Mouse (Mus musculus) heart, postnatal 0 days (tissue): ENCODE measurements around the gene Olfr1414. TPM values are rescaled to one million over a fixed set of nuclear protein-coding genes. Genes with fewer than 3 reads are reported as not detected.
A peak's percentile ranks its signal among the peaks of the same experiment; 100 is the strongest.

ENCODE experiments used
- ATAC-seq: fragments of 200-750 bp; cut with Nextera tagmentation; 2 replicates; pipeline ENCODE4 v1.8.0; 2017; ENCODE audit warnings: low read depth, moderate number of reproducible peaks, moderate library complexity; ENCODE audit not compliant: insufficient read depth
- DNase-seq: peaks from one replicate; pipeline ENCODE4 v3.0.0-alpha.2; 2016; ENCODE audit warnings: low spot score
- H3K27ac ChIP-seq: fragments of 300-500 bp; sonication (generic); 2 replicates; pipeline ENCODE4 v1.5.1; 2014; ENCODE audit warnings: low read depth, mild to moderate bottlenecking
- H3K27me3 ChIP-seq: fragments of 300-500 bp; sonication (generic); 2 replicates; pipeline ENCODE4 v1.6.1; 2014; ENCODE audit warnings: low read length, mixed read lengths; ENCODE audit not compliant: control insufficient read depth, insufficient read depth
- H3K36me3 ChIP-seq: fragments of 300-500 bp; sonication (generic); replicated peaks from 2 replicates; pipeline ENCODE4 v1.6.1; 2014; ENCODE audit warnings: low read length, mixed read lengths; ENCODE audit not compliant: control insufficient read depth, insufficient read depth
- H3K4me1 ChIP-seq: fragments of 300-500 bp; sonication (generic); 2 replicates; pipeline ENCODE4 v1.6.1; 2014; ENCODE audit warnings: antibody characterized with exemption; ENCODE audit not compliant: control insufficient read depth, insufficient read depth
- H3K4me2 ChIP-seq: fragments of 300-500 bp; sonication (generic); 2 replicates; pipeline ENCODE4 v1.6.1; 2014; ENCODE audit warnings: low read depth, mild to moderate bottlenecking, low read length, moderate library complexity
- H3K4me3 ChIP-seq: fragments of 300-500 bp; sonication (generic); 2 replicates; pipeline ENCODE4 v1.5.1; 2014; ENCODE audit warnings: low read depth, low read length
- H3K9ac ChIP-seq: fragments of 300-500 bp; sonication (generic); replicated peaks from 2 replicates; pipeline ENCODE4 v1.6.1; 2014; ENCODE audit warnings: low read depth, low read length, mixed read lengths
- H3K9me3 ChIP-seq: fragments of 300-500 bp; sonication (generic); replicated peaks from 2 replicates; pipeline ENCODE4 v1.6.1; 2016; ENCODE audit warnings: low read length; ENCODE audit not compliant: control insufficient read depth
- CTCF ChIP-seq: IDR thresholded peaks from 2 replicates; pipeline ENCODE4 v1.5.1; 2016; ENCODE audit warnings: antibody characterized with exemption, control low read depth, low read depth
- EP300 ChIP-seq: IDR thresholded peaks from 2 replicates; pipeline ENCODE4 v1.6.1; 2016; ENCODE audit warnings: antibody characterized with exemption, low read depth
- WGBS: fragments of 180-500 bp; shearing (Covaris S2); extraction: QIAGEN DNeasy Blood & Tissue Kit; methylation state at CpG from one replicate; pipeline ENCODE4 v1.1.7; 2014; 5-methylcytosine and 5-hydroxymethylcytosine counted together
- microRNA-seq: library from miRNA; unstranded; fragments of <30 nt; microRNA quantifications from one replicate; pipeline ENCODE4, GENCODE M21; 2016
- polyA plus RNA-seq: library from polyadenylated mRNA; unstranded; fragments of >200 nt; fragmentation: Nextera tagmentation; extraction: Ambion mirVana; gene quantifications from 2 replicates; pipeline ENCODE4 v1.2.1, GENCODE M21; 2015
- total RNA-seq: library from RNA; depleted of rRNA; stranded (reverse); fragments of >200 nt; gene quantifications from 2 replicates; pipeline ENCODE4 v1.2.3, GENCODE M21; 2014; ENCODE audit warnings: low replicate concordance; rRNA removed

Gene Olfr1414
- total and polyA plus RNA-seq, 2 experiments from 2014 or later: not detected

DNA sequence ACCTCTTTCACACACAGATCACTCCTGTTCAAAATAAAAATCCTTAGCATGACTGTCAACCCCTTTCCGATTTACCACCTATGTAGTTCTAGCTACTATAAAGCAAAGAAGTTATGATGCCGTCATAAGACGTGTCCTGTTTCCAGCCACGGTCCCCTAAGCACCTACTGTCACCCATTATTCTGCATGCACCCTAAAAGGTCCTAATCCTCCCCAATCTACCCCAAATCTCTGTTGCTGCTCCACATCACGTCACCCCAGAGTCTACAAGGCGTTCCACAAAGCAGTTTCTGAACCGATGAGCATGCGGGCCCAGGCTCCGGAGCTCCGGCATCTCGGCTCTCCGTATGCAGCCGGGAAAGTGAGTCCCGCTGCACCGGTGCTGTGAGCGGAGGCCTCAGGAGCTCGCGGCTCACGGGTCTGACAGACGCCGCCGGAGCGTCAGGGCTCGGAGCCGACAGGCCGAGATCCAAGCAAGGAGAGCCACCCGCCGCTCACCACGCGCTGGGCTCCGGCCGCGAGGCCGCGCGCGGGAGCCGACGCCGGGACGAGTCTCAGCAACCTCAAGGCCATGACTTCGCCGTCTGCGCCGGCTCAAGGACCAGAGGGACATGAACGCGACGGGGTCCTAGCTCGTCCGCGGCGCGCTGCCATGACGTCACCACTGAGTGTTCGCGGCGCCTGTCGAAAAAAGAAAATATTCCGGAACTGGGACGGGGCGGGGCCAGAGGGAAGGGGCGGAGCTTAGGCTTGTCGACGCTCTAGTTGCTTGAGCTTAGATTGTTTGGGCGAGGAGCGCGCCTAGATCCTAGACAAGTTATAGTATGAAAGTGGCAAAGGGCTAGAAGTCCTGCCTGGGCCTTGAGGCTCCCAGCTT, 45.1 kb downstream of the Olfr1414 start, which contains the start of gene Ndufa10:
Gene Ndufa10, minus strand, starts transcription at position 696 of the 877 bp plus-strand sequence.
- H3K4me2 ChIP-seq: peak within 1 kb of the TSS; percentile 82
- no peaks in the 10 kb centered on the region for H3K9me3 ChIP-seq
- under 1% methylated on average over 65 of the region's 67 CpGs for WGBS
- peaks cover 26% of the 10 kb centered on the region for H3K36me3 ChIP-seq
- peak; percentile 81 for DNase-seq
- peak within 1 kb of the TSS; percentile 83 for H3K4me3 ChIP-seq
- H3K27me3 ChIP-seq: no peaks in the 10 kb centered on the region
- H3K27ac ChIP-seq: peak within 1 kb of the TSS; percentile 81
- TF ChIP-seq CTCF: no peak
- peak; percentile 46; the same call in 1 of the 2 replicates for TF ChIP-seq EP300
- H3K9ac ChIP-seq: peak within 1 kb of the TSS; percentile 90
- peaks cover 13% of the 10 kb centered on the region; the same call in 1 of the 2 replicates for H3K4me1 ChIP-seq
- peak; percentile 89 for ATAC-seq

DNA sequence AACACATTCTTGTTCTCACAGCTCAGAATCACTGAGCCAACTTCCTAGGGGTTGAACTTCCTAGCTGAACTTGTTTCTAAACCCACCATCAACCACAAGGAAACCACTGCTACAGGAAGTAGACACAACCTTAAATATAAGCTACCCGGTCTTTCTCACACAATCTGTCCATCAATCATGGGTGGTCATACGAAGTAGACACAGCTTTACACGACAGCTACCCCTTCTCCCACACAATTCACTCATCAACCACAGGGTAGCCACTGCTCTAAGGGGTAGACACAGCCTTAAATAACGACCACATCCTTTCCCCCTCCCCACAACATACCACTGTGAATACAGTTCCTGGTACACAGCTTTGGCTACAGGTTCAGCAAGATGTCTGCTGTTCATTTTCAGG, 49.6 kb downstream of the Olfr1414 start:
- Histone ChIP-seq H3K27ac (no peak overlapping the region), H3K27me3 (no peaks in the 10 kb centered on the region), H3K4me2 (no peak overlapping the region), H3K9ac (no peak overlapping the region), H3K9me3 (no peaks in the 10 kb centered on the region), H3K4me1 (0 out of 2 replicates have a peak, but pooled peaks cover 7% of the 10 kb centered on the region), H3K36me3 (peaks cover 70% of the 10 kb centered on the region), H3K4me3 (no peak overlapping the region)
- DNase-seq: no peak
- no peak for TF ChIP-seq CTCF
- no peak for TF ChIP-seq EP300
- WGBS: 72% methylated on average over 4 of the region's 4 CpGs
- ATAC-seq: no peak

DNA sequence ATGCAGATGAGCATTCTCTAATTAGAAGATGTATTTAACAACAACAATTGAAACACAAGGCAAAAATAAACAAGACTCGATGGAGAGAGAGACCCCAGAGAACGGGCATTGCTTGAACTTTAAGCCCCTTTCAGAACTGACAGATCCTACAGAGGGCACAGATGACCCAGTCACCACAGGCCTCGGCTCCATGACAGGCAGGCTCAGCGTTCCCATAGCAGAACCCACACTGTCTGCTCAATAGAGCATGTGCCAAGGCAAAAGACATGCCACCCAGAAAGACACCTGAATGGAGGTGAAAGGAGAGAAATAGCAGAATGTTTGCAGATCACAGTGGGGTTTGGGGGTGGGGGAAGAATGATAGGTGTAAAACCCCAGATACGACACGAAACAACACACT, 60.0 kb downstream of the Olfr1414 start:
- no peaks in the 10 kb centered on the region for H3K27me3 ChIP-seq
- no peaks in the 10 kb centered on the region for H3K4me1 ChIP-seq
- no peak for TF ChIP-seq CTCF
- 86% methylated on average over 6 of the region's 6 CpGs for WGBS
- peaks cover 93% of the 10 kb centered on the region for H3K36me3 ChIP-seq
- no peak for ATAC-seq
- H3K4me2 ChIP-seq: no peak overlapping the region
- no peak overlapping the region for H3K9ac ChIP-seq
- H3K27ac ChIP-seq: no peak overlapping the region
- DNase-seq: no peak
- 0 out of 2 replicates have a peak, but pooled peaks cover 4% of the 10 kb centered on the region for H3K9me3 ChIP-seq
- no peak overlapping the region for H3K4me3 ChIP-seq

DNA sequence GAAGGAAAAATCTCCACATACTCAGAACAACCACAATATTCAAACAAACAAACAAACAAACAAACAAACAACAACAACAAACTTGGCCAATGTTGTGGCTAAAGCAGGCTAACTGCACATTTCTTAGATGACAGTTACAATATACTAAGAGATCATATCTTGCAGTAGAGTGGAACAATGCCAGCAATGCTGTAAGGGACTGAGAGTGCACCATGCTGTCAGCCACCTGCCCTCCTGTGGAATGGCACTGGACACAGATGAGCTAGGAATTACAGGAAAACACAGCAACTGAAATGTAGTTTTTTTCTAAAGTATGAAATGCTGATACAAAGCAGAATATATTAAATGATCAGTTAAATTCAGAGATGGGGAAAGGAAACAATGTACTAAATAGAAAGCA, 60.7 kb downstream of the Olfr1414 start:
- TF ChIP-seq EP300 (no peak), CTCF (no peak)
- 0 out of 2 replicates have a peak, but pooled peaks cover 4% of the 10 kb centered on the region for H3K9me3 ChIP-seq
- no peaks in the 10 kb centered on the region for H3K27me3 ChIP-seq
- H3K9ac ChIP-seq: no peak overlapping the region
- ATAC-seq: no peak
- DNase-seq: no peak
- H3K4me2 ChIP-seq: no peak overlapping the region
- peaks cover 93% of the 10 kb centered on the region for H3K36me3 ChIP-seq
- H3K27ac ChIP-seq: no peak overlapping the region
- no peak overlapping the region for H3K4me3 ChIP-seq
- H3K4me1 ChIP-seq: no peaks in the 10 kb centered on the region

Small RNA genes lying within 50 kb of the gene (microRNA-seq; reads per million reads assigned to microRNA genes)
- 9.3 reads per million, percentile 28 among the genes with 10 or more reads in this experiment for gene Mir6900

Other genes with a start within 250 kb of the Olfr1414 start
- gene Ndufa10, start 44.8 kb downstream of the Olfr1414 start, total RNA-seq: 575 and 686 TPM in 2 replicates
- gene Ndufa10, start 44.8 kb downstream of the Olfr1414 start, polyA plus RNA-seq: 1,020 and 1,029 TPM in 2 replicates
- gene Olfr1416, start 33.5 kb downstream of the Olfr1414 start, total RNA-seq: not detected in 2 replicates
- gene Olfr1416, start 33.5 kb downstream of the Olfr1414 start, polyA plus RNA-seq: not detected in 2 replicates
- not detected in 2 replicates for gene Olfr1415, start 22.6 kb downstream of the Olfr1414 start, total RNA-seq
- not detected in 2 replicates for gene Olfr1415, start 22.6 kb downstream of the Olfr1414 start, polyA plus RNA-seq
- not detected in 2 replicates for gene Olfr1413, start 52.7 kb upstream of the Olfr1414 start, total RNA-seq
- gene Olfr1413, start 52.7 kb upstream of the Olfr1414 start, polyA plus RNA-seq: not detected in 2 replicates
- gene Olfr1412, start 67.1 kb upstream of the Olfr1414 start, total RNA-seq: not detected in 2 replicates
- not detected in 2 replicates for gene Olfr1412, start 67.1 kb upstream of the Olfr1414 start, polyA plus RNA-seq
- gene Olfr1411, start 75.8 kb upstream of the Olfr1414 start, total RNA-seq: not detected in 2 replicates
- gene Olfr1411, start 75.8 kb upstream of the Olfr1414 start, polyA plus RNA-seq: not detected in 2 replicates
- not detected in 2 replicates for gene Olfr1410, start 87.1 kb upstream of the Olfr1414 start, total RNA-seq
- gene Olfr1410, start 87.1 kb upstream of the Olfr1414 start, polyA plus RNA-seq: not detected in 2 replicates
- gene Olfr12, start 99.1 kb upstream of the Olfr1414 start, total RNA-seq: not detected in 2 replicates
- not detected in 2 replicates for gene Olfr12, start 99.1 kb upstream of the Olfr1414 start, polyA plus RNA-seq
- 187 and 203 TPM in 2 replicates for gene Cops9, start 123.3 kb upstream of the Olfr1414 start, total RNA-seq
- gene Cops9, start 123.3 kb upstream of the Olfr1414 start, polyA plus RNA-seq: 507 and 524 TPM in 2 replicates
- 0.08 TPM in 1 of 2 replicates, not detected in the other for gene Otos, start 130.2 kb upstream of the Olfr1414 start, total RNA-seq
- gene Otos, start 130.2 kb upstream of the Olfr1414 start, polyA plus RNA-seq: not detected in 2 replicates